Mouse (Mus musculus) lung, postnatal 14 days (tissue): ENCODE results near the gene Kif12.

Experiments used
- DNase-seq: peaks from one replicate; pipeline ENCODE4 v3.0.0; 2021

Gene Kif12

DNA sequence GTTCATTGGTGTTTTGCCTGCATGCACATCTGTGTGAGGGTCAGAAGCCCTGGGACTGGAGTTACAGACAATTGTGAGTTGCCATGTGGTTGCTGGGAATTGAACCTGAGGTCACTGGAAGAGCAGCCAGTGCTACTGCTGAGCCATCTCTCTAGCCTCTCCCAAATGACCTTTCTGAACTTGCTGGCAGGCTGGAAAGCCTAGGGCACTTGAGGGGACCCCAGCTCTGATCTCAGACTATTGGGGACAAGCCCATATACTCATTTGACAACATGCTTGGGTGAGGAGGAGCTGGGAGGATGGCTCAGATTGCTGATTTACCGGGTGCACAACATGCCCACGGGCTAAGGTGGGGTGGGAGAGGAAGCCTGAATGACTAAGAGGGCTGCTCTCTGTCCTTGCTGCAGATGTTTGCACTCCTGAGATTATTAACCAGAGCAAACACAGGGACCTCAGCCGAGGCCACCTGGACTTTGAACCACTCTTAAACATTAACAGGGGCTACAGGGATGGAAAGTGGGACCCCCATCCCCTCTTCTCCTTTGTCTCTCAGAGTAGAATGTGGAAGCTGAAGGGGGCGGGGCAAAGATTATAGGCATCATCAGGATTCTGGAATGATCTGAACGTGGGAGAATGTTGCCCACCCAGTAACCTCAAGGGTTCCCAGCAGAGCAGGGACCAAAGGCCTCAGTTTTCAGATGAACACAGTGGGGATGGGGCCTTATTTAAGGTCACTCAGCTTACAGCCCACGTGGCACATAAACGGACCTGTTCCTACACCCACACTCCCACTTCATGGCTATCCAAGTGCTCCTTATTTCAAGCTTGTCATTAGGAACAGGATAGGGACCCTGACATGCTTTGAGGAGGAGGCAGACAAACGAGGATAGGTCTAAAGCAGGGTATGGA, 15.0 kb downstream of the Kif12 start:
- DNase-seq, result no peak

- DNase-seq, result no peak
Observed at GRCm38 (mm10) chr4:63155596-63155995, 16.3 kb downstream of the Kif12 start.

- no peak for DNase-seq
Observed at GRCm38 (mm10) chr4:63154699-63155098, 17.2 kb downstream of the Kif12 start, which contains the start of gene Ambp. Gene Ambp, minus strand, starts transcription at chr4:63154799.

DNA sequence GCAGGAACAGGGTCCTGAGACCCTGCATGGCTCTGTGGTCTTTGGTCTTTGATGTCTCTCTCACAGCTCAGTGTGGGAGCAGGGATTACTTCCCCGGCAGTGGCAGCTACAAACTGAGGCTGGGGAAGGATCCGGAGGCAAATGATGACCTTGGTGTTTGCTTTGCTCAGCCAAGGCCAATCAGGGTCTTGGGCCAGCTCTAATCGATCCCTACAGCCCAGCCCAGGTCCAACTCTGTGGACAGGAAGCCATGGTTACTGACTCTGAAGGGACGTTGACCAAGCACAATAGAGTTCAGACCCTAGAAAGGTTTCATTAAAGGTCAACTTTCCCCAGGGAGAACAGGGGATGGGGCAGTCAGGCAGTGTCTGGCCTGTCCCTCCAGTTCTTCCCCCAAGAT, 17.9 kb downstream of the Kif12 start:
- no peak for DNase-seq

GRCm38 (mm10) chr4:63151127-63151526, 20.8 kb downstream of the Kif12 start:
- peak; percentile 8 for DNase-seq

- DNase-seq, result no peak
Observed at GRCm38 (mm10) chr4:63147268-63147667, 24.7 kb downstream of the Kif12 start.

- no peak for DNase-seq
Observed at GRCm38 (mm10) chr4:63129891-63130624, 41.9 kb downstream of the Kif12 start.

GRCm38 (mm10) chr4:63124861-63125466, 47.0 kb downstream of the Kif12 start:
- no peak for DNase-seq

GRCm38 (mm10) chr4:63118639-63119437, 53.1 kb downstream of the Kif12 start:
- peak; percentile 84 for DNase-seq
